Mouse (Mus musculus): ENCODE measurements around the gene Golt1b.

DNA sequence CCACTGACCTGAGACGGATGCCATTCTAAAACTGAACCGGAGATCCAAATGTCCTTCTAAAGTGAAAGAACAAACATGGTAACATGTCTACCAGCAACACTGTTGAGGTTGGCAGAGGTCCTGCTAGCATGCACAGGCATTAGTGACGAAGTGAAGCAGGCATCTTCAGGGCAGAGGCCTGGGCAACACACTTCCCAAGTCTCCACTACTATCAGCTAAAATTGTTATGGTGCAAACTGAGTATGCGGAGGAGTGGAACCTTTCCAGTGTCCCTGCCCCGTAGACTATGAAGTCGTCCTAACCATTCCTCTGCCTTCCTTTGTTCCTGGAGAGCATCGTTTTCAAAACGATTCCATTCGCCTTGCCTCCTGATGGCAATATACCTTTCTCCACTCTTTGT lies 2.5 kb upstream of the Golt1b start:
- no peak for TF ChIP-seq EP300 (optimal IDR thresholded peaks at IDR 0.05)
- TF ChIP-seq CTCF (IDR thresholded peaks at IDR 0.05; ENCODE audit: low read depth): no peak

Data from stomach, postnatal 0 days (tissue).